Comparison of ENCODE assay signal across 9 mouse cellular contexts in the genomic region with DNA sequence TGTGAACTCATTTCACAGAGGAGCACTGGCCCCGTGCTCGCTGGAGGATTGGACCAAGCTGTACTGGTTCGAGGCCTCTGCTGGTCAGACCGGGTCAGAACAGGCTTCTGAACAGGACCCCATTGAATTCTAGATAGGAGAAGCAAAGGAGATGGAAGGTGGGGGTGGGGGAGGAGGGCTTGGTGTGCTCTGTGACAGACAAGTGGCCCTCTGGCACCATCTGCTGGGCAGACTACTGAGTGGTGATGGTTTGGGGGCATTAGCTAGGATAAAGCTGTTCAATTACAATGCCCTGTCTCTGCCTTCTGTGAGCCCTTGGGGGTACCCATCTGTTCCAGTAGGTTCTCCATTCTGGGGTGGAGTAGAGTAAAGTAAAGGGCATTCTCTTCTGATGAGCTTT. TPM values are rescaled to one million over a fixed set of nuclear protein-coding genes. Genes with fewer than 3 reads are reported as not detected.
DNase-seq lines count a peak whose midpoint lies in the region; ATAC-seq and TF ChIP-seq lines count a peak whose summit lies in the region.
"Had no signal": no experiment of that assay in that cellular context is flagged by ENCODE, and none has a peak within 500 bp of the region (broad histone marks: within the 10 kb centered on the region; RNA-seq: fewer than 3 reads in every experiment).

No protein-coding gene starts in this region.

- H3K4me3 ChIP-seq in G1E (ENCODE audit: low read depth, low read length) = no peak overlapping the region
- H3K4me3 ChIP-seq in layer of hippocampus, adult 2 months = no peak overlapping the region
- H3K4me3 ChIP-seq in lung, embryonic 14.5 days (ENCODE audit: low read depth, low read length) = no peak overlapping the region

- no peaks in the 10 kb centered on the region for H3K36me3 ChIP-seq in G1E (replicated peaks)
- no peaks in the 10 kb centered on the region for H3K36me3 ChIP-seq in lung, embryonic 14.5 days (ENCODE audit: insufficient read depth)

- no peaks in the 10 kb centered on the region for H3K9me3 ChIP-seq in G1E (replicated peaks)
- no peaks in the 10 kb centered on the region for H3K9me3 ChIP-seq in lung, embryonic 14.5 days (ENCODE audit: low read depth, low read length)

- DNase-seq in G1E (ENCODE audit: low spot score) = no peak
- peak; percentile 82 for DNase-seq in brain, embryonic 14.5 days (ENCODE audit: low read depth)
- DNase-seq in heart, postnatal 36 days = peak; percentile 58 to 64
- DNase-seq in layer of hippocampus, adult 2 months (ENCODE audit: low spot score in 2 of 2) = peak; percentile 48 to 79
- peak; percentile 85 for DNase-seq in lung, embryonic 14.5 days
- DNase-seq in ovary, postnatal 14 days (ENCODE audit: low spot score) = peak; percentile 49
- DNase-seq in thymus, postnatal 4 days = peak; percentile 94

- no peak overlapping the region for H3K27ac ChIP-seq in layer of hippocampus, adult 2 months
- no peak overlapping the region for H3K27ac ChIP-seq in lung, embryonic 14.5 days (ENCODE audit: low read depth)

- intact Hi-C loops in heart, postnatal 36 days (cut with DNase I) = loop anchor here (1.0 to 5.0 kb wide), 4 partner anchors 78 to 403 kb away; no protein-coding TSS in a partner anchor

- peaks cover 12% of the 10 kb centered on the region for H3K4me1 ChIP-seq in G1E (ENCODE audit: insufficient read depth, low read depth, low read length)
- 0 out of 2 replicates have a peak, but pooled peaks cover 3% of the 10 kb centered on the region for H3K4me1 ChIP-seq in lung, embryonic 14.5 days (ENCODE audit: insufficient read depth)

- WGBS in lung, embryonic 14.5 days = 3% methylated on average over 4 of the region's 4 CpGs

- no peak for TF ChIP-seq POLR2A in brain, embryonic 14.5 days (IDR thresholded peaks at IDR 0.05; ENCODE audit: borderline replicate concordance, extremely low read depth, insufficient read depth, insufficient read length, poor library complexity, severe bottlenecking)

- peaks cover 25% of the 10 kb centered on the region for H3K27me3 ChIP-seq in G1E (ENCODE audit: insufficient read depth, low read length)
- H3K27me3 ChIP-seq in lung, embryonic 14.5 days (ENCODE audit: insufficient read depth, low read length) = no peaks in the 10 kb centered on the region

- H3K4me2 ChIP-seq in lung, embryonic 14.5 days = peak overlapping the region; percentile 27; the same call in 1 of the 2 replicates

- ATAC-seq in G1E (ENCODE audit: extremely low read depth, insufficient number of reproducible peaks, low FRiP score, poor library complexity, severe bottlenecking) = no peak
- 0 out of 2 replicates have a peak, but pooled peaks have one; percentile 18 for ATAC-seq in erythroblast, adult 5-6 weeks (replicated peaks; ENCODE audit: low FRiP score, poor library complexity, severe bottlenecking)
- peak; percentile 38; the same call in 1 of the 2 replicates for ATAC-seq in lung, embryonic 14.5 days (ENCODE audit: insufficient read depth)

- peak; percentile 40; the same call in 1 of the 2 replicates for TF ChIP-seq CTCF in G1E (IDR thresholded peaks at IDR 0.05; ENCODE audit: low read depth, low read length)
- TF ChIP-seq CTCF in brain, embryonic 14.5 days (IDR thresholded peaks at IDR 0.05; ENCODE audit: borderline replicate concordance, extremely low read depth, insufficient read depth, insufficient read length) = peak; percentile 90
- peak; percentile 95 for TF ChIP-seq CTCF in layer of hippocampus, adult 2 months (conservative IDR thresholded peaks at IDR 0.05)
- peak; percentile 83 for TF ChIP-seq CTCF in lung, embryonic 14.5 days (IDR thresholded peaks at IDR 0.05; ENCODE audit: low read depth)

- H3K9ac ChIP-seq in lung, embryonic 14.5 days = no peak overlapping the region

RNA-seq across cellular contexts. Expression of a gene that starts 6.5 kb away (rescaled TPM):
- total RNA-seq in G1E (2014; fragmentation: Nextera tagmentation) (not detected in 2 replicates), G1E (2017) (0.27 TPM in 1 of 2 replicates, not detected in the other)
- polyA plus RNA-seq in G1E (2012) = not detected in 2 replicates
- not detected in 2 replicates for polyA plus RNA-seq in brain, embryonic 14.5 days (2012; rRNA removed)
- not detected in 2 replicates for total RNA-seq in erythroblast, adult 5-6 weeks (2015; ENCODE audit: low replicate concordance)
- total RNA-seq in erythroblast, adult 5-6 weeks (2017; ENCODE audit: low replicate concordance) = not detected in 2 replicates
- not detected for total RNA-seq in heart, postnatal 36 days (2021)
- total RNA-seq in layer of hippocampus, adult 2 months (2021) = not detected
- polyA plus RNA-seq in lung, embryonic 14.5 days (2014; fragmentation: Nextera tagmentation; extraction: Ambion mirVana) = not detected in 2 replicates
- polyA plus RNA-seq: large intestine, adult 2 months had no signal

RNA-seq across cellular contexts. Expression of a gene that starts 11.5 kb away (rescaled TPM):
- total RNA-seq in G1E (2014; fragmentation: Nextera tagmentation) (119 and 144 TPM in 2 replicates), G1E (2017) (259 and 285 TPM in 2 replicates)
- polyA plus RNA-seq in G1E (2012) = 8.1 and 19.9 TPM in 2 replicates
- 231 and 285 TPM in 2 replicates for polyA plus RNA-seq in brain, embryonic 14.5 days (2012; rRNA removed)
- total RNA-seq in erythroblast, adult 5-6 weeks (2015; ENCODE audit: low replicate concordance) = 80.5 and 95.3 TPM in 2 replicates
- total RNA-seq in erythroblast, adult 5-6 weeks (2017; ENCODE audit: low replicate concordance) = 81.2 and 90.5 TPM in 2 replicates
- total RNA-seq in heart, postnatal 36 days (2021) = 100 to 1,000 TPM; 241 to 246 TPM
- 100 to 1,000 TPM; 456 to 474 TPM for total RNA-seq in layer of hippocampus, adult 2 months (2021)
- polyA plus RNA-seq in lung, embryonic 14.5 days (2014; fragmentation: Nextera tagmentation; extraction: Ambion mirVana) = 781 and 807 TPM in 2 replicates

Comparison
In these comparisons a context has a peak if more than half of its experiments do, and no peak if none do; other contexts are left out.
1. CTCF ChIP-seq: peak in every context shown above with its lines; median percentile 95 in layer of hippocampus, adult 2 months; 90 in brain, embryonic 14.5 days; 83 in lung, embryonic 14.5 days; 40 in G1E.